Mouse (Mus musculus) layer of hippocampus, adult 18-20 months (tissue): ENCODE data around the gene Gucy2d. TPM values are rescaled to one million over a fixed set of nuclear protein-coding genes. Genes with fewer than 3 reads are reported as not detected.
A peak's percentile ranks its signal among the peaks of the same experiment; 100 is the strongest.

Experiments used
- DNase-seq, 2 experiments: peaks; one replicate each; pipeline ENCODE4 v3.0.0; 2022; ENCODE audit warnings: low spot score in 2 of 2
- total RNA-seq, 2 experiments: library from RNA; stranded (reverse); gene quantifications; 2 replicates each; pipeline ENCODE4 v1.2.3; 2021

Gucy2d gene
- total RNA-seq, 2 experiments from 2014 or later, result not detected

- DNase-seq, result no peak
These were observed 48.9 kb downstream of the Gucy2d start, which contains the start of gene Lrrc32 for GRCm38 (mm10) chr7:98489131-98489530. Lrrc32 (plus strand) TSS chr7:98489283.

- peak; percentile 24 to 47 for DNase-seq
These were observed 49.4 kb downstream of the Gucy2d start for GRCm38 (mm10) chr7:98489623-98490084.

- DNase-seq, result no peak
These were observed 50.1 kb downstream of the Gucy2d start for GRCm38 (mm10) chr7:98490328-98490727.

- no peak for DNase-seq
These were observed 50.7 kb downstream of the Gucy2d start for GRCm38 (mm10) chr7:98490911-98491310.

GRCm38 (mm10) chr7:98491451-98492200 is 51.4 kb downstream of the Gucy2d start:
- no peak for DNase-seq

GRCm38 (mm10) chr7:98492331-98492730 is 52.1 kb downstream of the Gucy2d start:
- no peak for DNase-seq

GRCm38 (mm10) chr7:98493307-98493706 is 53.1 kb downstream of the Gucy2d start:
- no peak for DNase-seq

- DNase-seq, result no peak
These were observed 53.8 kb downstream of the Gucy2d start for GRCm38 (mm10) chr7:98493901-98494480.

GRCm38 (mm10) chr7:98495591-98495990 is 55.4 kb downstream of the Gucy2d start:
- DNase-seq, result no peak

GRCm38 (mm10) chr7:98497451-98497850 is 57.2 kb downstream of the Gucy2d start:
- DNase-seq, result no peak

GRCm38 (mm10) chr7:98498101-98498500 is 57.9 kb downstream of the Gucy2d start:
- DNase-seq, result no peak

GRCm38 (mm10) chr7:98498656-98499560 is 58.7 kb downstream of the Gucy2d start:
- no peak for DNase-seq

GRCm38 (mm10) chr7:98499561-98500292 is 59.5 kb downstream of the Gucy2d start:
- no peak for DNase-seq

- DNase-seq, result no peak
These were observed 60.3 kb downstream of the Gucy2d start for GRCm38 (mm10) chr7:98500470-98500869.

- no peak for DNase-seq
These were observed 60.9 kb downstream of the Gucy2d start for GRCm38 (mm10) chr7:98501078-98501477.

- DNase-seq, result no peak
These were observed 62.7 kb downstream of the Gucy2d start for GRCm38 (mm10) chr7:98502921-98503320.

- DNase-seq, result no peak
These were observed 63.9 kb downstream of the Gucy2d start for GRCm38 (mm10) chr7:98503951-98504647.

- no peak for DNase-seq
These were observed 64.6 kb downstream of the Gucy2d start for GRCm38 (mm10) chr7:98504726-98505314.

GRCm38 (mm10) chr7:98505664-98506063 is 65.4 kb downstream of the Gucy2d start:
- DNase-seq, result no peak
